Mouse (Mus musculus) Patski (cell line): ENCODE measurements around the gene Metrn. TPM values are rescaled to one million over a fixed set of nuclear protein-coding genes. Genes with fewer than 3 reads are reported as not detected.

Source experiments
- ATAC-seq: fragments of 100-300 bp; one replicate; pipeline ENCODE4 v1.8.0; 2021
- CTCF ChIA-PET: fragments of 350-600 bp; sonication (Branson Sonifier 250); formaldehyde crosslinking; loops from one replicate; lab custom pipeline; 2022; ENCODE audit warnings: inconsistent platforms; lab: Charles Lee
- POLR2A ChIA-PET: fragments of 350-600 bp; sonication (Branson Sonifier 250); formaldehyde crosslinking; loops from one replicate; lab custom pipeline; 2022; ENCODE audit warnings: antibody characterized with exemption, inconsistent platforms; lab: Charles Lee
- DNase-seq: peaks from one replicate; pipeline ENCODE4 v3.0.0-alpha.2; 2011; ENCODE audit warnings: low read depth, low spot score
- H3K27me3 ChIP-seq: fragments of 371-371 bp; one replicate; pipeline ENCODE4 v1.5.1; 2021
- CTCF ChIP-seq: fragments of 100-300 bp; IDR thresholded peaks from one replicate; pipeline ENCODE4 v1.5.1; 2021
- in situ Hi-C: fragments of 300-500 bp; cut with MboI; formaldehyde crosslinking; loops from 3 replicates; pipeline ENCODE4 v1.11.1; 2018; ENCODE audit warnings: low pct_unique_long_range_greater_than_20kb, mixed read lengths
- polyA plus RNA-seq: library from polyadenylated mRNA; unstranded; gene quantifications from one replicate; pipeline ENCODE4 v1.2.3, GENCODE M21; 2021

The Metrn gene
- polyA plus RNA-seq, 1 experiment from 2014 or later, result 39.8 TPM

DNA sequence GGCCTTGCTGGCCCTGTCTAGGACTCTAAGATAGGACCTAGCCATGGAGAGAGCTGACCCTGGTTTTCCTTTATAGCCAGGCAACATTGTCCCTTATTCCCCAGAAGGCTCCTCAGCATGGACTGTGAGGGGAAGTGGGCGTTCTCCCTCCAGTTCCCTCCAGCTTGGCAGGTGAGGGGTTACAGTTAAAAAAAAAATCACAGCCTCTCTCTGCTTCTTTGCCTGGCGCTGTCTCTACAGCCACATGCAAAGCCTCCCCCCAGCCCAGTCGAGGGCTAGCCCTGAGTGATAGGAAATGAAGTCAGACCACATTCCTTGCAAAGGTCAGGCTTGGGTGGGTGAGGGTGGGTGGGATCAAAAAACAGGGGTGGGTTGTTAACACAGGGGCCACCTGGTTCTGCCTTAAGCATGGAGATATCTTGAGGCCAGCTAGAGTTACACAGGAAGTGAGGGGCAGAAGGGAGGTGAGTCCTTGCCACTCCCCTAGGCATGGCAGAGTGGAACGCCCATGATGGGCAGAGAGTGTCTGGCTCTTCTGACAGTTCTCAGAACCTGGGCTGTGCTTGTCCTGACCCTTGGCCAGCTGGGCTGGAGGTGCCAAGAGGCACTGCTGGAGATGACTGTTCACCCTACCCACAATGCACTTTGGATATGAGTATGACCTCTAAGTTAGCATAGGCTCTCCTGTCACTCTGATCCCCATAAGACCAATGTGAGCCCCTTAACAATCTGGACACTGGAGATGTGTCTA lies 41.1 kb downstream of the Metrn start:
- no peaks in the 10 kb centered on the region for H3K27me3 ChIP-seq
- ATAC-seq (no peak), DNase-seq (no peak)
- ChIA-PET CTCF (no interaction called here), POLR2A (no interaction called here)
- no peak for TF ChIP-seq CTCF
- in situ Hi-C loops, result no loop called here

DNA sequence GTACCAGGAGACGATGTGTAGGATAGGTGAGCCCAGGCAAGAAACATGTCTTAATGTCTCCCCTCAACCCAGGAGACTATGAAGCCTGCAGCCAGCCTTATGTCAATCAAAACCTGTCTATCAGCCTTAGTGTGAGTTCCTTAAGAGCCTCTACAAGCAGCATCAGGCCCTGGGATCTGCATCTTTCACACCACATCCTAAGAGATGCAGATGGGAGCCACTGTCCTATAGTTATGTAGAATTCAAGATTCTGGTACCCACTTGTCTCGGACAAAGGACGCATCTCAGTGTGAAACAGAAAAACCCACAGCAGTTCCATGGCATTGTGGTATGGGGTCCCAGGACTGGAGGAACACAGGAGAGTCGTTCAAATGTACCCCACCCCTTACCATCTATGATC lies 41.9 kb downstream of the Metrn start:
- POLR2A ChIA-PET, result no interaction called here
- TF ChIP-seq CTCF, result no peak
- CTCF ChIA-PET, result no interaction called here
- H3K27me3 ChIP-seq, result no peaks in the 10 kb centered on the region
- DNase-seq, result no peak
- in situ Hi-C loops, result no loop called here
- no peak for ATAC-seq

- DNase-seq (no peak), ATAC-seq (no peak)
- H3K27me3 ChIP-seq, result no peaks in the 10 kb centered on the region
- CTCF ChIA-PET, result no interaction called here
- in situ Hi-C loops, result no loop called here
- POLR2A ChIA-PET, result no interaction called here
- TF ChIP-seq CTCF, result no peak
Observed at GRCm38 (mm10) chr17:25754241-25754640, 42.7 kb downstream of the Metrn start, which contains the start of gene Msln. Msln (minus strand) TSS chr17:25754378.

GRCm38 (mm10) chr17:25751446-25751845 lies 45.5 kb downstream of the Metrn start:
- POLR2A ChIA-PET, result no interaction called here
- DNase-seq, result peak; percentile 60

DNA sequence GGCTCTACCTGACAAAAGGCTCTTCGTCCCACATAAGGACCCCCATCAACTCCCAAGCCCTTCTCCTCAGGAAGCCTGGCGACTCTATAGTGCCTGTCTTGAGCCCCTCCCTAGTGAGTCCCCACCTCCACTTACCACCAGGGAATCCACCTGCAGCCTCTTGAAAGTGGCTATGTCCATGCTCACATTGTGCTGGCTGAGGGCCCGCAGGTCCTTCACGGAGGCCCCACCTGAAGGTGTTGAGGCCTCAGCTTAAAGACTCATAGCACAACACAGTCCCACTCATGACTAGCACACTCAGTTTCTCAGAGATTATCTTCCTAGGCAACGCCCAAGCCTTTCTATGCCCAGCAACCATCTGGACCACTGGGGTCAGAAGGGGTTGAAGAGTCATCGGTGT lies 47.6 kb downstream of the Metrn start:
- ChIA-PET POLR2A (no interaction called here), CTCF (no interaction called here)
- DNase-seq (no peak), ATAC-seq (no peak)
- in situ Hi-C loops, result no loop called here
- H3K27me3 ChIP-seq, result no peaks in the 10 kb centered on the region
- no peak for TF ChIP-seq CTCF

More at GRCm38 (mm10) chr17:25751446-25751845, 45.5 kb downstream of the Metrn start:
- CTCF ChIA-PET, result no interaction called here
- no peaks in the 10 kb centered on the region for H3K27me3 ChIP-seq
- TF ChIP-seq CTCF, result no peak
- in situ Hi-C loops, result no loop called here
- no peak for ATAC-seq

DNA sequence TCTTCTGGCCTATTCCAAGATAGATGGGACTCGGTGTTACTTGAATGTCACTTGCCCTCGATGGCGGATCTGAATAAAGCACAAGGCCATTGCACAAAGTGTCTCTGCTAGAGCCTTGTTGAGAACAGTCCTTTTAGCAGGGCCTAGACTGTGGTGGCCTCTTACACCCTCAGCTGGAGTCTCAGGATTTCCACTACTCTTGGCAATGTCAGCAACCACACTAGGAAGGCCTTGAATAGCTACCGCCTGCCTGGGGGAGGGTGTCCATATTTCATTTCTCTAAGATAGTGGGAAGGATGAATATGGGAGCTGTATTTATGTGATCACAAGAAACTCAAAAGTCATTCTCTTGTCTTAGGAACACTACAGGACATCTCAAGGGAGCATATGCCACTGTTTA lies 48.7 kb downstream of the Metrn start:
- H3K27me3 ChIP-seq, result no peaks in the 10 kb centered on the region
- ATAC-seq, result no peak
- DNase-seq, result no peak
- TF ChIP-seq CTCF, result no peak
- POLR2A ChIA-PET, result no interaction called here
- in situ Hi-C loops, result no loop called here
- CTCF ChIA-PET, result no interaction called here

- in situ Hi-C loops, result no loop called here
- TF ChIP-seq CTCF, result no peak
- no peaks in the 10 kb centered on the region for H3K27me3 ChIP-seq
- CTCF ChIA-PET, result no interaction called here
- POLR2A ChIA-PET, result no interaction called here
- ATAC-seq, result no peak
- DNase-seq, result no peak
Observed at GRCm38 (mm10) chr17:25744311-25744710, 52.6 kb downstream of the Metrn start.

GRCm38 (mm10) chr17:25743831-25744230 lies 53.1 kb downstream of the Metrn start:
- in situ Hi-C loops, result no loop called here
- POLR2A ChIA-PET, result no interaction called here
- no peak for DNase-seq
- ATAC-seq, result no peak
- no peak for TF ChIP-seq CTCF
- CTCF ChIA-PET, result no interaction called here
- no peaks in the 10 kb centered on the region for H3K27me3 ChIP-seq

Other genes with a start within 250 kb of the Metrn start
- 16.7 TPM for gene Sox8, start 226.4 kb downstream of the Metrn start, polyA plus RNA-seq
- 40.2 TPM for gene Lmf1, start 218.1 kb downstream of the Metrn start, polyA plus RNA-seq
- not detected for gene Gng13, start 80.0 kb downstream of the Metrn start, polyA plus RNA-seq
- 13.0 TPM for gene Chtf18, start 69.7 kb downstream of the Metrn start, polyA plus RNA-seq
- 18.5 TPM for gene Rpusd1, start 69.5 kb downstream of the Metrn start, polyA plus RNA-seq
- gene Mslnl, start 61.1 kb downstream of the Metrn start, polyA plus RNA-seq, result not detected
- gene Msln, start 42.8 kb downstream of the Metrn start, polyA plus RNA-seq, result 0.99 TPM
- 44.9 TPM for gene Narfl, start 23.4 kb downstream of the Metrn start, polyA plus RNA-seq
- gene Haghl, start 11.5 kb downstream of the Metrn start, polyA plus RNA-seq, result 108 TPM
- 0.30 TPM for gene Ccdc78, start 10.6 kb downstream of the Metrn start, polyA plus RNA-seq
- gene Fam173a, start 4.2 kb downstream of the Metrn start, polyA plus RNA-seq, result 73.5 TPM
- 0.09 TPM for gene AC134908.4, start 1.5 kb downstream of the Metrn start, polyA plus RNA-seq
- gene Fbxl16, start 11.9 kb upstream of the Metrn start, polyA plus RNA-seq, result 4.0 TPM
- 29.9 TPM for gene Wdr24, start 26.5 kb upstream of the Metrn start, polyA plus RNA-seq
- 22.9 TPM for gene Jmjd8, start 31.7 kb upstream of the Metrn start, polyA plus RNA-seq
- 188 TPM for gene Stub1, start 36.3 kb upstream of the Metrn start, polyA plus RNA-seq
- gene Rhbdl1, start 40.2 kb upstream of the Metrn start, polyA plus RNA-seq, result 5.0 TPM
- gene Gm20683, start 44.6 kb upstream of the Metrn start, polyA plus RNA-seq, result 6.0 TPM
- gene Rhot2, start 47.7 kb upstream of the Metrn start, polyA plus RNA-seq, result 96.4 TPM
- gene Wdr90, start 64.4 kb upstream of the Metrn start, polyA plus RNA-seq, result 27.7 TPM
- gene Mcrip2, start 71.6 kb upstream of the Metrn start, polyA plus RNA-seq, result 57.8 TPM
- 81.4 TPM for gene Mettl26, start 77.9 kb upstream of the Metrn start, polyA plus RNA-seq
- 0.35 TPM for gene Wfikkn1, start 83.7 kb upstream of the Metrn start, polyA plus RNA-seq
- gene Rab40c, start 122.6 kb upstream of the Metrn start, polyA plus RNA-seq, result 20.2 TPM
- 104 TPM for gene Pigq, start 147.8 kb upstream of the Metrn start, polyA plus RNA-seq
- gene Nhlrc4, start 147.8 kb upstream of the Metrn start, polyA plus RNA-seq, result 0.05 TPM
- gene A930017K11Rik, start 155.4 kb upstream of the Metrn start, polyA plus RNA-seq, result 0.08 TPM
- gene Capn15, start 188.7 kb upstream of the Metrn start, polyA plus RNA-seq, result 23.7 TPM